Mouse (Mus musculus) testis, adult 2 months (tissue): ENCODE measurements around the gene Agap1.

Experiments used
- CTCF ChIP-seq: fragments of 200-500 bp; IDR thresholded peaks from 2 replicates; pipeline ENCODE4 v1.5.1; 2012; ENCODE audit warnings: low read depth, mild to moderate bottlenecking, inconsistent platforms, low read length, moderate library complexity; ENCODE audit not compliant: control insufficient read depth, insufficient read depth, insufficient replicate concordance
- POLR2A ChIP-seq: fragments of 200-500 bp; IDR thresholded peaks from 2 replicates; pipeline ENCODE4 v1.6.1; 2012; ENCODE audit warnings: low read depth, mild to moderate bottlenecking, inconsistent platforms, low read length, moderate library complexity; ENCODE audit not compliant: control insufficient read depth

DNA sequence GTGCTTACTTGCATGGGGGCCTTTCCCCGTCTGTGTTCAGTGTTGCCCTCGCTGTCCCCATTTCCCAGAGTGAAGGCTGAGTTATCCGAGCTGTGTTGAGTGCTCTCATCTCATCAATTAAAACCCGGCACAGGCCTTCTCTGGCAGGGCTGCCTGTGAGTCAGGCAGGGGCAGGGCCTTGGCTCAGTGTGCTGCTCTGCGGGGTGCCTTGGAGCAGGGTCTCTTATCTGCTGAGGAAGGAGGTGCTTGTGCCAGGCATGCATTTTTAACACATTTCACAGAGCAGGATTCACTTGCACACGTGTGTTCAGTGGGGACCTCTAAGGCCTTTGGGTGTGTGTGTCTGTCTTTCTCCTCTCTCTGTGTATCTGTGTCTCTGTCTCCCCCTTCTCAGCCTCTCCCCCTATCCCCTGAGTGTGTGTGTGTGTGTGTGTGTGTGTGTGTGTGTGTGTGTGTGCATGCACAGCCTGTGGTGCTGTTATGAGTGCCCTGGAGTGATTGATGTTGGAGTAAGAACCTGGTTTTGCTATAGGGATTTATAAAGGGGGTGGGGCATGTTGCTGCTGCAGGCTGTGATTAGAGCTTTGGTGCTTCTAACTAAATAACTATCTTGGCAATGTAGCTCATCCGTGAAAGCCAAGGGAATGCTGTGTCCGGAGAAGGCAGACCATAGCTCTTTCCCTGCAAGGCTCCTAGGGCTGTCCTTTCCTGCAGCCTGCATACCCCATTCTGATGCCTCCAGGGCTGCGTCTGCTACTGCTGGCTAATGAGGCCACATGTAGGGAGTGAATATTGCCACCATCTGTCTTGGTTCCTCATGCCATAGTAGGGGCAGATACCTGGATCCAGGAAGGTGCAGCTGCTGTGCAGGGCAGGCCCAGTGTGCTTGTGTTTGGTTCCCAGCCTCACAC lies 112.2 kb downstream of the Agap1 start:
- TF ChIP-seq CTCF (no peak), POLR2A (no peak)
